Mouse (Mus musculus) ES-Bruce4 (cell line): ENCODE data around the gene Gm20683. TPM values are rescaled to one million over a fixed set of nuclear protein-coding genes. Genes with fewer than 3 reads are reported as not detected.
A peak's percentile ranks its signal among the peaks of the same experiment; 100 is the strongest.

ENCODE experiments used
- H3K27ac ChIP-seq: 2 replicates; pipeline ENCODE4 v1.5.1; 2012; ENCODE audit warnings: low read length, inconsistent platforms; ENCODE audit not compliant: insufficient read depth
- H3K27me3 ChIP-seq: 2 replicates; pipeline ENCODE4 v1.6.1; 2012; ENCODE audit warnings: mild to moderate bottlenecking, low read length, inconsistent platforms; ENCODE audit not compliant: control insufficient read depth, poor library complexity, insufficient read depth, severe bottlenecking
- H3K36me3 ChIP-seq: 2 replicates; pipeline ENCODE4 v1.6.1; 2012; ENCODE audit warnings: inconsistent platforms, mild to moderate bottlenecking, low read length, moderate library complexity; ENCODE audit not compliant: control insufficient read depth, poor library complexity, insufficient read depth, severe bottlenecking
- H3K4me1 ChIP-seq: one replicate; pipeline ENCODE4 v1.8.1; 2011; ENCODE audit warnings: low read length; ENCODE audit not compliant: control insufficient read depth, insufficient read depth
- H3K4me3 ChIP-seq: 2 replicates; pipeline ENCODE4 v1.5.1; 2011; ENCODE audit warnings: low read depth, mild to moderate bottlenecking, low read length
- H3K9ac ChIP-seq: 2 replicates; pipeline ENCODE4 v1.6.1; 2012; ENCODE audit warnings: low read depth, mild to moderate bottlenecking, inconsistent platforms; ENCODE audit not compliant: poor library complexity, severe bottlenecking
- H3K9me3 ChIP-seq: replicated peaks from 2 replicates; pipeline ENCODE4 v1.6.1; 2012; ENCODE audit warnings: mild to moderate bottlenecking, low read length, inconsistent platforms; ENCODE audit not compliant: control insufficient read depth, poor library complexity, insufficient read depth, severe bottlenecking
- CTCF ChIP-seq: IDR thresholded peaks from one replicate; pipeline ENCODE4 v1.8.1; 2011; ENCODE audit warnings: low read depth, low read length
- EP300 ChIP-seq: IDR thresholded peaks from 2 replicates; pipeline ENCODE4 v1.6.1; 2011; ENCODE audit warnings: low read depth, low read length; ENCODE audit not compliant: insufficient read depth
- POLR2A ChIP-seq: IDR thresholded peaks from one replicate; pipeline ENCODE4 v1.8.1; 2011; ENCODE audit warnings: low read length; ENCODE audit not compliant: insufficient read depth
- polyA plus RNA-seq: library from polyadenylated mRNA; stranded (reverse); fragments of >200 nt; gene quantifications from 2 replicates; pipeline ENCODE4 v1.2.4, GENCODE M21; 2011; ENCODE audit warnings: low read depth; ENCODE audit not compliant: missing spikeins, insufficient read depth, insufficient read length

Gm20683 gene
- polyA plus RNA-seq, 1 experiment, result 1.4 TPM

DNA sequence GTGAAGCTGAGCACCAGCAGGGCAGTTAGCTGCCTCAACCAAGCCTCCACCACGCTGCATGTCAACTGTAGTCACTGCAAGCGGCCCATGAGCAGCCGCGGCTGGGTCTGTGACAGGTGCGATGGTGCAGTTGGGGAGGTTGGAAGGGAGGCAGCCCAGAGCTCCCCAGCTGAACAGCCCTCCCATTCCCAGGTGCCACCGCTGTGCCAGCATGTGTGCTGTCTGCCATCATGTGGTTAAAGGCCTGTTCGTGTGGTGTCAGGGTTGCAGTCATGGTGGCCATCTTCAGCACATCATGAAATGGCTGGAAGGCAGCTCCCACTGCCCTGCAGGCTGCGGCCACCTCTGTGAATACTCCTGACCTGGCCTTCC, 13.4 kb downstream of the Gm20683 start:
- no peaks in the 10 kb centered on the region for H3K4me1 ChIP-seq

GRCm38 (mm10) chr17:25827546-25828222, 13.9 kb downstream of the Gm20683 start:
- no peak overlapping the region for H3K27ac ChIP-seq
- no peaks in the 10 kb centered on the region for H3K27me3 ChIP-seq
- no peak overlapping the region for H3K9ac ChIP-seq
- H3K36me3 ChIP-seq, result peaks cover 16% of the 10 kb centered on the region
- H3K4me1 ChIP-seq, result no peaks in the 10 kb centered on the region
- H3K4me3 ChIP-seq, result no peak overlapping the region
- no peak for TF ChIP-seq CTCF
- no peak for TF ChIP-seq EP300
- TF ChIP-seq POLR2A, result no peak
- H3K9me3 ChIP-seq, result no peaks in the 10 kb centered on the region

More for the DNA sequence above, 13.4 kb downstream of the Gm20683 start:
- Histone ChIP-seq H3K27me3 (no peaks in the 10 kb centered on the region), H3K36me3 (peaks cover 16% of the 10 kb centered on the region), H3K9me3 (no peaks in the 10 kb centered on the region), H3K4me3 (0 out of 2 replicates have a peak overlapping the region, but pooled peaks have one; percentile 81), H3K9ac (no peak overlapping the region), H3K27ac (no peak overlapping the region)
- TF ChIP-seq POLR2A (no peak), CTCF (no peak), EP300 (no peak)

GRCm38 (mm10) chr17:25827011-25827410, 14.6 kb downstream of the Gm20683 start:
- Histone ChIP-seq H3K27me3 (no peaks in the 10 kb centered on the region), H3K27ac (no peak overlapping the region), H3K4me3 (no peak overlapping the region), H3K9ac (no peak overlapping the region), H3K36me3 (peaks cover 16% of the 10 kb centered on the region), H3K4me1 (no peaks in the 10 kb centered on the region), H3K9me3 (no peaks in the 10 kb centered on the region)
- no peak for TF ChIP-seq POLR2A
- TF ChIP-seq CTCF, result no peak
- no peak for TF ChIP-seq EP300

- TF ChIP-seq CTCF, result no peak
- TF ChIP-seq EP300, result no peak
- no peak for TF ChIP-seq POLR2A
- Histone ChIP-seq H3K36me3 (peaks cover 11% of the 10 kb centered on the region), H3K4me1 (no peaks in the 10 kb centered on the region), H3K27me3 (no peaks in the 10 kb centered on the region), H3K27ac (no peak overlapping the region), H3K4me3 (no peak overlapping the region), H3K9me3 (no peaks in the 10 kb centered on the region), H3K9ac (no peak overlapping the region)
These were observed 15.5 kb downstream of the Gm20683 start for GRCm38 (mm10) chr17:25825984-25826570.

DNA sequence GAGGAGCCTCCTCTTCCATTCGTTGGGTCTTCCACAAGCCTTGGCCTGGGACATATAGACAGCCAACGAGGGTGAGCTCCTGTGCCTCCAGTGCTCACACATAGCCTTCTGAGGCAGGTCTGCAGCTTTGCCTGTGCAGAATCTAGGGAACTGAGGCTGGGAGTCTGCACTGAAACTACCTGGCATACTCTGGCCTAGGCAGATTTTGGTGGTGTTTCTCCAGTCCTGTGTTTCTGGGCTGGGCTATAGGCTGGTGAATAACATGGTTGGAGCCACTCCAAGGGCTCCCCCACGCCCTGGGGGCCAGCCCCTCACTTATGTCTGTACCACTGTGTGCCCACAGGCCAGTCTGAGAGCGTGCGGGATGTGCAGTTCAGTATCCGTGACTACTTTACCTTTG, 16.3 kb downstream of the Gm20683 start:
- Histone ChIP-seq H3K27ac (no peak overlapping the region), H3K9ac (no peak overlapping the region), H3K27me3 (no peaks in the 10 kb centered on the region), H3K36me3 (peaks cover 4% of the 10 kb centered on the region), H3K4me1 (no peaks in the 10 kb centered on the region), H3K9me3 (no peaks in the 10 kb centered on the region), H3K4me3 (no peak overlapping the region)
- no peak for TF ChIP-seq CTCF
- no peak for TF ChIP-seq POLR2A
- TF ChIP-seq EP300, result no peak
